Mouse (Mus musculus): ENCODE measurements at regions not wholly inside any gene's neighbourhood (a gene's known extent, or its start where the extent isn't known, plus 50 kb on each side); places are given as distances from the start of the nearest gene placed in this dataset.

DNA sequence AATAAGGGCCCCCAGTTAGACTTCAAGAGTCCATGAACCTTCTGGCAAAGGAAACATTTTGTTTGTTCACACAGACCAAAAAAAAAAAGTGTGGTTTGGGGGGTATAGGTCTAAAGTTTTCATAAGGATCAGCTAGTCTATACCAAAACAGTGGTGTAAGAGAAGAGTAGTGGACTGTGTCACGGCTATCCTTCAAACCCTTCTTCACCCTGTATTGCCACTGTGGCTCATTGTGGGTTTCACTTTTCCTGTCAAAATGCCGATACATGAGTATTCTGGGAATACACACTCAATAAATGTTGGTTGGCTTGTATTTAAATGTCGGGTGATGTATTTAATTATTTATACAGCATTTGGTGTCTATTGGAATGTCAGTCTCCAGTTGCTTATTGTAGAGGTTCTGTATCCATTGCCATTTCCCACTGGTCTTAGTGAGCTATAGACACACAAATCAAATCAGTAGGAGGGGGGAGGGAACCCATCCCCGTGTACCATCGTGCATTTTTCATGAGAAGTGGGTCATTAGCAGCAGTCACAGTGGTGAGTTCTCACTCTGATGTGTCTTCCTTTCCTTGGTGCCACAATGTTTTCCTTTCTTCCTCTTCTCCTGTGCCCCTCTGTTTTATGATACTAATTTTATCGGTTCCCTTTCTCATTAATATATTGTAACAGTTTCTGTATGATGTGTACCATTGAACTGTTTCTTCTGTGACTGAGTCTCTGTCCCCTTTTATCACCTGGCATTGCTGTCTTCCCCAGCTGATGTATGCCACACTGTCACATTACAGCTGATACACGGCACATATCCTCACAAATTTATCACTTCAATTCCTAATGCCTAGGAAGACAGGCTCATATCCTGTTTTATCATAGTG is 187.8 kb upstream of the Tsc22d2 start:
- Histone ChIP-seq H3K27me3 (ENCODE audit: control insufficient read depth, insufficient read depth, low read length) (no peaks in the 10 kb centered on the region), H3K36me3 (ENCODE audit: control insufficient read depth, insufficient read depth, low read length) (no peaks in the 10 kb centered on the region), H3K27ac (ENCODE audit: low read length) (no peak overlapping the region), H3K4me3 (ENCODE audit: low read depth, low read length) (no peak overlapping the region), H3K9ac (replicated peaks; ENCODE audit: low read depth, low read length) (no peak overlapping the region), H3K4me1 (ENCODE audit: control insufficient read depth, insufficient read depth, low read length) (no peaks in the 10 kb centered on the region), H3K9me3 (ENCODE audit: control insufficient read depth, low read depth, low read length) (no peaks in the 10 kb centered on the region), H3K4me2 (replicated peaks; ENCODE audit: low read depth, low read length) (no peak overlapping the region)
- 84% methylated on average over 7 of the region's 7 CpGs for WGBS
- ATAC-seq (ENCODE audit: insufficient number of reproducible peaks, insufficient read depth, low FRiP score, low read depth) = no peak

DNA sequence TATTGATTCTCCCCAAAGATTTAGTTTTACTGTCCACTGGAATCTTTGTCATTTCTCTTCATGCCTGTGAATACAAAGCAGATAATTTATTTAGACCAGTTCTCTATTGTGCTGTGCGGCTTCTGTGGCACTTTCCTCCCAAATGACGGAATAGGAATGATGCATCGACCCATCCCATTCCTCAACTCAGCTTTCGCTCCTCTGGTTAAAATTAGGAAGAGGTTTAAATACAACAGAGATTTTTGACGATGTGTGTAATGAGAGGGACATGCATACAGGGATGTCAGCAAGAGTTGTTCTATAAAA is 187.2 kb upstream of the Tsc22d2 start:
- no peak for ATAC-seq (ENCODE audit: insufficient number of reproducible peaks, insufficient read depth, low FRiP score, low read depth)
- H3K9me3 ChIP-seq (ENCODE audit: control insufficient read depth, low read depth, low read length) = no peaks in the 10 kb centered on the region
- WGBS = 86% methylated on average over 5 of the region's 5 CpGs
- H3K27ac ChIP-seq (ENCODE audit: low read length) = no peak overlapping the region
- H3K36me3 ChIP-seq (ENCODE audit: control insufficient read depth, insufficient read depth, low read length) = no peaks in the 10 kb centered on the region
- H3K4me3 ChIP-seq (ENCODE audit: low read depth, low read length) = no peak overlapping the region
- no peak overlapping the region for H3K9ac ChIP-seq (replicated peaks; ENCODE audit: low read depth, low read length)
- H3K27me3 ChIP-seq (ENCODE audit: control insufficient read depth, insufficient read depth, low read length) = no peaks in the 10 kb centered on the region
- no peak overlapping the region for H3K4me2 ChIP-seq (replicated peaks; ENCODE audit: low read depth, low read length)
- H3K4me1 ChIP-seq (ENCODE audit: control insufficient read depth, insufficient read depth, low read length) = no peaks in the 10 kb centered on the region

- Histone ChIP-seq H3K9me3 (ENCODE audit: control insufficient read depth, low read depth, low read length) (no peaks in the 10 kb centered on the region), H3K27ac (ENCODE audit: low read length) (no peak overlapping the region), H3K4me1 (ENCODE audit: control insufficient read depth, insufficient read depth, low read length) (no peaks in the 10 kb centered on the region), H3K36me3 (ENCODE audit: control insufficient read depth, insufficient read depth, low read length) (no peaks in the 10 kb centered on the region), H3K27me3 (ENCODE audit: control insufficient read depth, insufficient read depth, low read length) (no peaks in the 10 kb centered on the region), H3K4me3 (ENCODE audit: low read depth, low read length) (no peak overlapping the region), H3K4me2 (replicated peaks; ENCODE audit: low read depth, low read length) (no peak overlapping the region), H3K9ac (replicated peaks; ENCODE audit: low read depth, low read length) (no peak overlapping the region)
- no peak for ATAC-seq (ENCODE audit: insufficient number of reproducible peaks, insufficient read depth, low FRiP score, low read depth)
- WGBS = 64% methylated on average over 3 of the region's 3 CpGs
Measured at GRCm38 (mm10) chr3:58228189-58228588, 186.3 kb upstream of the Tsc22d2 start.

DNA sequence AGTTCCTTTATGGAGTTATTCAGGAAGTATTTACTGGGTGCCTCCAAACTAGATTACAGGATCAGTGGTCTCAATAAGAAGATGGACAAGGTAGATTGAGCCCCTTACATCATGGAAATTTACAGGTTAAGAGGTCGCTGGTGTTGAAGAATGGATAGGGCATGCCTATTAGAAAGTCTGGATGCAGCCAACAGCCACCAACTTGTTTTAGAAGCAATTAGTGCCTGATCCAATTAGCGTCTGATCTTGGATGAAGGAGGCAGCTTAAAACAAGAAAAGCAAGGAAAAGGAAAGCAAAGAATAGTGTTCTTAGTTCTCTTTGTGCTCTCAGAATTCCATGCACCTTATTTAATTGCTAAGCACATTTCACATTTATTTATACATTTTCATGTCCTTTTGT is 182.8 kb upstream of the Tsc22d2 start:
- Histone ChIP-seq H3K36me3 (ENCODE audit: control insufficient read depth, insufficient read depth, low read length) (no peaks in the 10 kb centered on the region), H3K27me3 (ENCODE audit: control insufficient read depth, insufficient read depth, low read length) (no peaks in the 10 kb centered on the region), H3K9ac (replicated peaks; ENCODE audit: low read depth, low read length) (no peak overlapping the region), H3K9me3 (ENCODE audit: control insufficient read depth, low read depth, low read length) (no peaks in the 10 kb centered on the region), H3K4me2 (replicated peaks; ENCODE audit: low read depth, low read length) (no peak overlapping the region), H3K4me1 (ENCODE audit: control insufficient read depth, insufficient read depth, low read length) (no peaks in the 10 kb centered on the region), H3K4me3 (ENCODE audit: low read depth, low read length) (no peak overlapping the region), H3K27ac (ENCODE audit: low read length) (no peak overlapping the region)
- WGBS = 63% methylated on average over 2 of the region's 2 CpGs
- no peak for ATAC-seq (ENCODE audit: insufficient number of reproducible peaks, insufficient read depth, low FRiP score, low read depth)

- 78% methylated on average over 2 of the region's 2 CpGs for WGBS
- Histone ChIP-seq H3K4me3 (ENCODE audit: low read depth, low read length) (no peak overlapping the region), H3K36me3 (ENCODE audit: control insufficient read depth, insufficient read depth, low read length) (no peaks in the 10 kb centered on the region), H3K9ac (replicated peaks; ENCODE audit: low read depth, low read length) (no peak overlapping the region), H3K4me1 (ENCODE audit: control insufficient read depth, insufficient read depth, low read length) (no peaks in the 10 kb centered on the region), H3K27ac (ENCODE audit: low read length) (no peak overlapping the region), H3K27me3 (ENCODE audit: control insufficient read depth, insufficient read depth, low read length) (no peaks in the 10 kb centered on the region), H3K4me2 (replicated peaks; ENCODE audit: low read depth, low read length) (no peak overlapping the region), H3K9me3 (ENCODE audit: control insufficient read depth, low read depth, low read length) (no peaks in the 10 kb centered on the region)
- ATAC-seq (ENCODE audit: insufficient number of reproducible peaks, insufficient read depth, low FRiP score, low read depth) = no peak
Measured at GRCm38 (mm10) chr3:58233296-58233695, 181.2 kb upstream of the Tsc22d2 start.

GRCm38 (mm10) chr3:58234846-58235630 is 179.5 kb upstream of the Tsc22d2 start:
- no peak overlapping the region for H3K4me3 ChIP-seq (ENCODE audit: low read depth, low read length)
- no peak overlapping the region for H3K9ac ChIP-seq (replicated peaks; ENCODE audit: low read depth, low read length)
- no peaks in the 10 kb centered on the region for H3K4me1 ChIP-seq (ENCODE audit: control insufficient read depth, insufficient read depth, low read length)
- no peaks in the 10 kb centered on the region for H3K9me3 ChIP-seq (ENCODE audit: control insufficient read depth, low read depth, low read length)
- ATAC-seq (ENCODE audit: insufficient number of reproducible peaks, insufficient read depth, low FRiP score, low read depth) = no peak
- 74% methylated on average over 6 of the region's 6 CpGs for WGBS
- no peak overlapping the region for H3K27ac ChIP-seq (ENCODE audit: low read length)
- H3K36me3 ChIP-seq (ENCODE audit: control insufficient read depth, insufficient read depth, low read length) = no peaks in the 10 kb centered on the region
- H3K4me2 ChIP-seq (replicated peaks; ENCODE audit: low read depth, low read length) = no peak overlapping the region
- H3K27me3 ChIP-seq (ENCODE audit: control insufficient read depth, insufficient read depth, low read length) = no peaks in the 10 kb centered on the region

DNA sequence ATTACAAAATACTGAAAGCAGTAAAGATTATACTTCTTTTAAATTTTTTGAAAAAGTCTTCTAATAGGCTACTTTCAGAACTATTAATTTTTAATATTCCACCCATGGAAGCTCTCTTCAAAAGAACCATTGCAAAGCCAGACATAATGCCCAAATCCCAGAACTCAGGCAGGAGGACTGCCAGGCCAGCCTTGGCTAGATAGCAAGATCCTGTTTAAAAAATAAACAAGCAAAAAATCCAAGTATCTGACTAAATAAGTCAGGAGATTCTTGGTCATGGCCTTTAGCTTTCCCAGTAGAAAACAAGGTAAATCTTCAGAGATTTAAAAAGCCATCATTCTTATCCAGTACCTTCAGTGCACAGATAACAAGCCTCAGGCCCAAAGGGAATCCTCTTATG is 176.4 kb upstream of the Tsc22d2 start:
- Histone ChIP-seq H3K4me3 (ENCODE audit: low read depth, low read length) (no peak overlapping the region), H3K9me3 (ENCODE audit: control insufficient read depth, low read depth, low read length) (no peaks in the 10 kb centered on the region), H3K4me2 (replicated peaks; ENCODE audit: low read depth, low read length) (no peak overlapping the region), H3K27ac (ENCODE audit: low read length) (no peak overlapping the region), H3K4me1 (ENCODE audit: control insufficient read depth, insufficient read depth, low read length) (no peaks in the 10 kb centered on the region), H3K36me3 (ENCODE audit: control insufficient read depth, insufficient read depth, low read length) (no peaks in the 10 kb centered on the region), H3K9ac (replicated peaks; ENCODE audit: low read depth, low read length) (no peak overlapping the region), H3K27me3 (ENCODE audit: control insufficient read depth, insufficient read depth, low read length) (no peaks in the 10 kb centered on the region)
- no peak for ATAC-seq (ENCODE audit: insufficient number of reproducible peaks, insufficient read depth, low FRiP score, low read depth)

DNA sequence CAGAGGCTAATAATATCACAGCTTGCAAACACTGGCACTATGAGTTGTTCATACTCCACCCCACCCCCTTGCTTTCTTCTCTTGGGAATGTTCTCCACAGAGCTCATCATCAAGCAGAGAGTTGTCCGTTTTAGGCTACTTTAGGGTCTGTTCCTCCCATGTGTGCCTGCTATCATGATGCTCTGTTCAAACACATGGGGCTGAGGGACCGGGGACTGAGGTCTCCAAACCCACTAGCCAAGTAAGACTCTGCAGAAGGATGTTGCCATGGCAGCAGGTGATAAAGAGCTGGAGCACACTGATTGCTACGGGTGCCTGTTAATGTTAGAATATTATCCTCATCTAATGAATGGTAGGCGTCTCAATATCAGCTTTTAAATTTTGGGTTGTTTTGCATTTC is 173.7 kb upstream of the Tsc22d2 start:
- H3K4me2 ChIP-seq (replicated peaks; ENCODE audit: low read depth, low read length) = no peak overlapping the region
- WGBS = 78% methylated on average over 4 of the region's 4 CpGs

More for the DNA sequence above, 173.7 kb upstream of the Tsc22d2 start:
- no peak overlapping the region for H3K9ac ChIP-seq (replicated peaks; ENCODE audit: low read depth, low read length)
- no peak for ATAC-seq (ENCODE audit: insufficient number of reproducible peaks, insufficient read depth, low FRiP score, low read depth)
- no peaks in the 10 kb centered on the region for H3K4me1 ChIP-seq (ENCODE audit: control insufficient read depth, insufficient read depth, low read length)
- no peaks in the 10 kb centered on the region for H3K27me3 ChIP-seq (ENCODE audit: control insufficient read depth, insufficient read depth, low read length)
- no peak overlapping the region for H3K27ac ChIP-seq (ENCODE audit: low read length)
- no peak overlapping the region for H3K4me3 ChIP-seq (ENCODE audit: low read depth, low read length)
- H3K9me3 ChIP-seq (ENCODE audit: control insufficient read depth, low read depth, low read length) = no peaks in the 10 kb centered on the region
- no peaks in the 10 kb centered on the region for H3K36me3 ChIP-seq (ENCODE audit: control insufficient read depth, insufficient read depth, low read length)
